Mouse (Mus musculus) right cerebral cortex, postnatal 36 days (tissue): Measurements from ENCODE around the gene Gpbp1l1.
A peak's percentile ranks its signal among the peaks of the same experiment; 100 is the strongest.

ENCODE experiments used
- DNase-seq, 2 experiments: peaks; one replicate each; pipeline ENCODE4 v3.0.0; 2022; ENCODE audit warnings: low spot score in 2 of 2, mixed read lengths in 1 of 2

Gene Gpbp1l1

GRCm38 (mm10) chr4:116557306-116558121 is at the start of gene Gpbp1l1:
Gpbp1l1 (plus strand) TSS chr4:116557658.
- DNase-seq: peak; percentile 97

- DNase-seq: no peak
Measured at GRCm38 (mm10) chr4:116531109-116531508, 26.3 kb upstream of the Gpbp1l1 start.

DNA sequence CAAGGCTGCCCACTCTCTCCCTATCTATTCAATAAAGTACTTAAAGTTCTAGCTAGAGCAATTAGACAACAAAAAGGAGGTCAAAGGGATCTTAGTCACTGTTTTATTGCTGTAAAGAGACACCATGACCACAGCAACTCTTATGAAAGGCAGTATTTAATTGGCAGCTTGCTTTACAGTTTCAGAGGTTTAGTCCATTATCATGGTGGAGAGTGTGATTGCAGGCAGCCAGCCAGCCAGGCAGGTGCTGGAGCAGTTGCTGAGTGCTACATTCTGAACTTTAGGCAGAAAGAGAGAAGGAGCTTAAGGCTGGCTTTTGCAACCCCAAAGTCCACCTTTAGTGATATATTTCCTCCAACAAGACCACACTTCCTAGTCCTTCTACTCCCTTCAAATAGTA is 21.1 kb upstream of the Gpbp1l1 start:
- no peak for DNase-seq

- no peak for DNase-seq
Measured at GRCm38 (mm10) chr4:116537737-116538136, 19.7 kb upstream of the Gpbp1l1 start.

DNA sequence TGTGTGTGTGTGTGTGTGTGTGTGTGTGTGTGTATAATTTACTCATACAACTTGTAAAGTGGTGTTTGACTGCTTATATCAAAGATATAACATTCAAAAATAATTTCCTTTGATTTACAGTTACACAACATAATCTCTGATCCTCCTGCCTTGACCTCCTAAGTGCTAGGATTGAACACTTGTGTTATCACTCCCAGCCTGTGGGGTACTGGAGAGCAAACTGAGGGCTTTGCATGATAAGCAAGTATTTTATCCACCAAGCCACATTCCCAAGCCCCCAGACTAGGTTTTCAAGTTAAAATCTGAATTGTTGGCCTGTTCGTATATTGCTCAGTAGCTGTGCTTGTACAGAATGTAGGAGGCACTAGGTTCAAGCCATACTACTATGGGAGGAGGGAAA is 7.0 kb upstream of the Gpbp1l1 start:
- DNase-seq: no peak

DNA sequence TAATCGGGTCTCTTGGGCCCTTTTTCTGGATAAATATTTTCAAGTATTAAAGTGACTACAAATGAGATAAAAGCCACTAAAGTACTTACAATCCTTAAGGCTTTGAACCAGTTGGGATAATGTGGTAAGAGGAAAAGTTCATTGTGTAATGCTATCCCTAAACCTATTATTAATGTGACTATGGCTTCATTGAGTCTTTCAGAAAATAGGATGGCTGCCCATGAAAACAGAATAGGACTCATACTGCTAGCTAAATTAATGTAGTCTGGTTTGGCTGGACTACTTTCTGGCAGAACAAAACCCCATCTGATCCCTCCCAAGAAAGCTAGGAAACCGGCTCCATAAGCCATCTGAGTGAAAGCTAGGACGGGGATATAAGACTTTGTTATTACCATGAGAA is 4.4 kb upstream of the Gpbp1l1 start:
- DNase-seq: no peak

DNA sequence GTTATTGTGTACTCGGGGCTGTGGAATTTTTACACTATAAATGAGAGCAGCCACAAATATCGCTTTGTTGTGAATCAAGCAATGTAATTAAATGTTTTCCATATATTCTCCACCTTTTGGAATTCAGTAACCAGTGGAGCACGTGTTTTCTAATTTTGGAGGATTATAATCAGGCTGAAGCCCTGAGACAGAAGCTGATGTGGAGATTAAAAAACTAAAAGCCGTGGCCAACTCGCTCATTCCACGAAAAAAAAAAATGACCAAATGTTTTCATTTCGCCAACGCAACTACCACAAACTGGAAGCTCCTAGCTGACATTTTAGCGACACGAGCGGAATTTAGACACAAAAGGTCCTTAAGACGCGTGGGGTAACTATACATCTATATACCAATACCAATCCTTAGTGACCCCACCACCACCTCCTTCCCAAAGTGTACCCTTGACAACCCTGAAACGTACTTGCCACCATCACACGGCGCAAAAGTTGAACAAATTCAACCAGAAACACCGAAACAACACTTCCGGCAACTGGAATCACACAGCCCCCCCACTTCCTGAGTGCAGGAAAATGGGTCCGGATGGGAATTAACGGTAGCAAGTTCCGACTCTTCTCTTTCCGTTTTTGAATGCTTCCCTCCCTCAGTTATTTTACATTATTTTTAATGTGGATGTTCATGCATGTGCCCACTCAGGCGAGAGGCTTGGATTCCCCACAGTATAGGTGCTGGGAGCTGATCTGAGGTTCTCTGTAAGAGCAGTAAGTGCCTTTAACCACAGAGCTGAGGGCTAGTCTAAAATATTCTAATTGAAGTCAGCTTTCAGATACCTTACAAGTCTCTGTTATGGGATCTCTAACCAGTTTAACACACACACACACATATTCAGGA is 1.8 kb upstream of the Gpbp1l1 start, which contains the start of gene Tmem69:
Gene Tmem69 (minus strand): TSS at position 524 of the 888 bp plus-strand sequence.
- DNase-seq: peak; percentile 64 to 70

- peak; percentile 91 to 93 for DNase-seq
Measured at GRCm38 (mm10) chr4:116556561-116557305, 725 bp upstream of the Gpbp1l1 start.

DNA sequence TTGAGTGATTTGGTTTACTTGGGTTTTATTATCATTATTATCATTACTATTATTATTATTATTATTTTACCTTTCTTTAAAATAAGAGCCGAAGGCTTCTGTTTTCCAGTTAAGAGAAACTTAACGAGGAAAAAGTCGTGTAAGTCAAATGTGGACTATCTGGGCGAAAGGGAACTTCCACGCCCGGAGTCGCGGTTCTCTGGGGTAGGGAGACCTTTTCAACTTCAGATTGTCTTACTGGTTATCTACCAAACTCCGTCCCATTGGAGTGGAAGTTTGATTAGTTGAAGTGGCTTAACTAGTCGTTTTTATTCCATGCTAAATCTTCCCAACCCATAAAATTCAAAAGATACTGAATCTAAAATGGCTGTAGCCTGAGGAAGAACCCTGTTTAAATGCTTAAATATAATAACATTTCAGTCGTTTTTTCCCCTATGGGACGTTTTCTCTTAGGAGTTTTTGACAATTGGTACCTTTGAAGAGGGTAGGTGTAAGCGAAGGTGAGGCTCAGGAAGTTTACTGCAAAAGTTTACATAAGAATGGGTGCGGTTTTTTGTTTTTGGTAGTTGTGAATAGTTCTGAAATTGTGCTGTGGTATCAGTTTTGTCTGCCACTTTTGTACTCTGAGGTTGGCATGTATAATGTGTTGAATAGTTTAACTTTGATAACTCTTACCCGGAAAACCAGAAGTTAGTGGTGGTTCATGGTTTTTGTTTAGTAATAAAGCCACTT is 859 bp downstream of the Gpbp1l1 start:
- no peak for DNase-seq

DNA sequence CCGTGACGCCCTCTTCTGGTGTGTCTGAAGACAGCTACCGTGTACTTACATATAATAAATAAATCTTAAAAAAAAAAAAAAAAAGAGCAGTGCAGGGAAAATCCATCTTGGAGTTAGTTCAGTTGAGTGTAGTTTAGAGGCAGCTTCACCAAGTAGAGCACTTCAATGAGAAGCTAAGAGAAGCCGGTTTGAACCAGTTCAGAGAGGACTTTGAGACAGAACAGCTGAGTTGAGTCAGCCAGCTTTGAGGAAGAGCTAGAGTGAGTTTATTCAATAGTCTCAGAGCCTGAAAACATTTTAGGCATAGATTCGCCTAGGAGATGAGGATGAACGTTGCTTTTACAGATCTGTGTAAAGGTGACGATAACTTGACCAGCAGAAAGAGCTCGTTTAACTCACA is 38.3 kb downstream of the Gpbp1l1 start:
- no peak for DNase-seq

GRCm38 (mm10) chr4:116596379-116596778 is 38.9 kb downstream of the Gpbp1l1 start, which contains the start of gene Ccdc17:
Ccdc17 (plus strand) TSS chr4:116596654.
- no peak for DNase-seq

DNA sequence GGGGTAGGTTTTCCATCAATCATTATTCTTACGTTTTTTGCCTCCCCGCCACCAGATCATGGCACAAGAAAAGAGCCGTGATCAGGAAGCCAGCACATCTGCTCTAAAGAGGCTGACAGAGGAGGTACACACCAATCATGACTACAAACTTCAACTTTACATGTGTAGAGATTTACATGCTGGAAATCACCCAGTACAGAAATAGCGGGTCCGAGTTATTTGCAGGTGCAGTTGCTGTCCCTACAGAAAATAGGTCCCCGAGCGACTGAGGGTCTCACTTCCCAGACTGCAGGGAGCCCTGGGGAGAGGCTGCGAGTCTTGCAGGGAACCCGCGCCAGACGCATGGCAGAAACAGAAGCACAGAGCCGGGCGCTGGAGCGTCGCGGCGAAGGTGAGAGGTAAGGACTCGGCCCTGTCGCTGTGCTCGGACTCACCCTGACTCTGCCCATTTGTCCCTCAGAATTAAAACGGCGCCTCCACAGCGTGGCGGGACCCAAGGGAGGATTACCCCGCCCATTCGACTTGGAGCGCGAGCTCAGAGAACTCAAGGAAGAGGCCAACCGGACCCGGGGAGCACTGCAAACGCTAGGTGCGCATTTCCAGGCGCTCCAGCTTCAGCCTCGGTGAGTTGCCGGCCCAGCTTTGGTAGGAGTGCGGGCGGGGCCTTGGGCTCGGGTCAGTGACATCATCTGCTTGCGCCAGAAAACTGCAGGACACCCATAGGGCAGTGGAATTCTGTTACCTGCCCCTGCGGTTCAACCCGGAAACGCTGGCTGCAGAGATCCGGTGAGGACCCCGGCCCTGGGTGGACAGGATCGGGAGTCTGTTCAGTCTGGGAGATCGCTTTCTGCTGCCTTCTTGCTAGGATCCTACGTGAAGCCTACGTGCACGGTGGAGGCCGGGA is 39.8 kb downstream of the Gpbp1l1 start:
- peak; percentile 89 to 91 for DNase-seq

DNA sequence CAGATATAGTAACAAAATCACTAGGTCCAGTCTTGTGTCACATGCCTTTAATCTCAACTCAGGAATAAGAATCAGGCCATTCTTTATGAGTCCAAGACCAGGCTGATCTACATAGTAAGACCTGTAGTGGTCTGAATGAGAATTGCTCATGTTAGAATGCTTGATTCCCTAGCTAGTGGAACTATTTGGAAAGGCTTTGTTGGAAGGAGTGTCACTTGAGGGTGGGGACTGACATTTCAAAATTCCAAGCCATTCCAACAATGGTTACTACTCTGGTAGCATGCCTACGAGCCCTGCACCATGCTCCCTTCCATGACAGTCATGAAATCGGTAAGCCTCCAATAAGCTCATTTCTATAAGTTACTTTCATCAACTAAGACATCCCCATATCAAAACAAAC is 55.2 kb downstream of the Gpbp1l1 start:
- DNase-seq: no peak

DNA sequence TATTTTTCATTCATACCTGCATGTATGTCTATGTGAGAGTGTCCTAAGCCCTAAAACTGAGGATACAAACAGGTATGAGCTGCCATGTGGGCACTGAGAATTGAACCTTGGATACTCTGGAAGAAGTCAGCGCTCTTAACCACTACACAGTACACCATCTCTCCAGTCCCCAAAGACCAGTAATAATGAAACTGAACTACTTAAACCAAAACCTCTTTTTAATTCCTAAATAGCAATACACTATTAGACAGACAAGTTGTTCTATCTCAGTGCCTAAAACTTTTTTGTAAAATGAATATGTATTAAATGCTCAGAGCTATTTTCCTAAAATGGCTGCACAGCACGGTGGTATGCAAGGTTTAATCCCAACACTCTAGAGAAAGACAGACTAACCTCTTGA is 57.8 kb downstream of the Gpbp1l1 start:
- no peak for DNase-seq

- DNase-seq: no peak
Measured at GRCm38 (mm10) chr4:116624831-116625230, 67.4 kb downstream of the Gpbp1l1 start.

DNA sequence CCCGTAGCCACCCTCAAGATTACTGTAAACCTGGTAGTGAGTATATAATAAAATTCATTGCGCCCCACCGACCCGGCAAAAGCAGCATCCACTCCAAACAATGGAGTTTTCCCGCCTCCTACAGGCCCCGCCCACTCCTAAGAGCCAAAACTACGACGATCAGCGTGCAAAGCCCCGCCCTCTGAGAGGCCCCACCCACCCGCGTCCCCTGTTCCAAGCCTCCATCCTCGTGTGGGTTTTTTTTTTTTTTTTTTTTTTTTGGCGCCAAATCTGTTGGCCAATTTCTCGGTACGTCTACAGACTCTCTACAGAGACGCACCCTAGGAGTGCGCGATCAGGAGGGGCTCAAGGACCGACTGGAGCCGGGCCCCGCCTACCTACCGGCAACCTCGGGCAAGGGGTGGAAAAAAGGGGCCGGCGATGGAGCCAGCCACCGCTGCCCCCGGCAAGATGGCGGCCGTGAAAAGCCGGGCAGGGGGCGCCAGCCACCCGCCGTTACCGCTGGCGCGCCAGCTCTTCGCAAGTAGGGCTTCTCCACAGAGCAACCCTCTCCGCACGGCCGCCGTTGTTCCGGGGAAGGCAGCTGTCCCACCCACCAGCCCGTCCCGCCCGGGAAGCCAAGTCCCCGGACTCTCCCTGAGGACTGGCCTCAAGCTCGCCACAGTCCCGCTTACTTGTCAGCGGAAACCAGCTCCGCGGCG is 69.3 kb downstream of the Gpbp1l1 start:
- peak; percentile 31 to 35 for DNase-seq

GRCm38 (mm10) chr4:116627359-116627716 is 69.9 kb downstream of the Gpbp1l1 start:
- peak; percentile 78 to 81 for DNase-seq

GRCm38 (mm10) chr4:116627722-116628662 is 70.5 kb downstream of the Gpbp1l1 start, which contains the start of gene Nasp:
Nasp (minus strand) TSS chr4:116627941.
- DNase-seq: peak; percentile 76 to 86
